Mouse (Mus musculus) C3H10T1/2 (cell line): ENCODE results near the gene Mia3. TPM values are rescaled to one million over a fixed set of nuclear protein-coding genes. Genes with fewer than 3 reads are reported as not detected.

ENCODE experiments used
- polyA plus RNA-seq, 2 experiments: library from polyadenylated mRNA; unstranded; fragments of >200 nt; fragmentation: generic; extraction: Trizol; gene quantifications; one replicate each; pipeline ENCODE4 v1.2.1; 2012; ENCODE audit warnings: missing spikeins in 2 of 2

The Mia3 gene
- polyA plus RNA-seq: 10 to 100 TPM in 1 of 2 experiments, 1 to 10 TPM in 1; 3.7 to 45.3 TPM

GRCm38 (mm10) chr1:183369427-183370014 lies at the start of gene Mia3:
Gene Mia3, minus strand, starts transcription at chr1:183369553.

DNA sequence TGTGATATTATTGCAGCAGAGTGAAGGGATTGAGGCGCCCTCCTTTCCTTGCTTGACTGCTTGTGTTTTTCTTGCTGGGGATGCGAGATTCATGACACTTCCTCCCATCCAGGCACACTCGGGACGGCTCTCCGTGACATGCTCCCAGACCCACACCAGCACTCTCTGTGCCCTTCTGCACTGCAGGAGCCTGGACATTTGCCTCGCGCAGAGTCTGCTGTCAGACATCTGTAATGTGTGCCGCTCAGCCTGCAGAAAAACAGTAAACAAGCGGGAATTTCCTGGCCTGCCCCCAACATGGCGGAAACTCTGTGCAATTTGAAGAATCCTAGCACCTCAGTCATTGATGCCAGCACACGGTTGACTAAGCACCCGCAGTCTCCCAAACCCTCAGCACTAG lies 48.5 kb upstream of the Mia3 start, which contains the start of gene Hhipl2:
Gene Hhipl2 (plus strand): TSS at position 343 of the 400 bp plus-strand sequence.

GRCm38 (mm10) chr1:183388426-183389406 lies 19.4 kb upstream of the Mia3 start, which contains the start of gene Taf1a:
Gene Taf1a, plus strand, starts transcription at chr1:183388981.

DNA sequence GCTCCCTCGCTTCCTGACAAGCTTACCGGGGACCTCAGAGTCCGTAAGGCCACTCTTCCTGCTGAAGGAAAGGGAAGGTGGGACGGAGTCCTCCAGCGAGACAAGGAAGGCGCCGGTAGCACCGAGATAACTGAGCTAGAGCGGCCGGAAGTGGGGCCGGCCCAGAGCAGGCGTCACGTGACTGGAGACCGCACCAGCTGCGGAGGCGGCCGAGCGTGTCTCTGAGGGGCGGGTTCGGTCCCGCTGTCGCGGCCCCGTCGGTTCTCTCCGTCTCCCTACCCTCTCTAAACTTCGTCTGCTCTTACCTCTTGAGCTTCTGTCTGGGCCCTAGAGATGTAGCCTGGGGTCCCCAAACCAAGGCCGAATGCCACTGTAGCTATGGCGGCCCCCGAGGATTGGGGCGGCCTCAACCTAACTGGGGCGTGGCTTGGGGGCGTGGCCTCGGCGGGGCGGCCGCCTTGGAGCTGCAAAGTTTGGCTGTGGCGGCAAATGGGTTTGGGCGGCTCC lies 72.4 kb downstream of the Mia3 start, which contains the start of gene Brox:
Gene Brox (minus strand): TSS at position 393 of the 507 bp plus-strand sequence.

DNA sequence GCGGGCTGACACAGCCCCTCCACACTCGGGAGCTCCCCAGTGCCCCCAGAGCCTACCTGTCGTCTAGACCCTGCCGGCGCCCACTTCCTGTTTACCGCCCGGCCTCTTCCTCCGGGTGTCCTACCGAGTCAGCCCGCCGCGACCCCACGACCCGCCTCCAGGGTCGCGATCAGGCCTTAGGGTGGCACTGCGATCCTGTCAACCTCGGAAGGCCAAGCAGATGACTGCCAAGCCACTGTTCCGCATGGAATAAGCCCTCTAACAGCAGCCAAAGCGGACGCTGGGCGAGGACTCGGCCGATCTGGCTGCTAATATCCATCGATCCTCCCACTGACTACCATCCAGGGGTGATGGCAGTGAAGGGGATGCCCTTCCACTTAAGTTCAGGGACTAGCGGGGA lies 72.9 kb downstream of the Mia3 start, which contains the start of gene Aida:
Gene Aida (plus strand): TSS at position 126 of the 400 bp plus-strand sequence.

Other genes starting within 250 kb of the Mia3 start
- gene Disp1, start 148.0 kb downstream of the Mia3 start, polyA plus RNA-seq: 10 to 100 TPM in 1 of 2 experiments, 1 to 10 TPM in 1; 4.9 to 28.2 TPM
- 10 to 100 TPM in 1 of 2 experiments, 1 to 10 TPM in 1; 5.5 to 30.8 TPM for gene Aida, start 73.0 kb downstream of the Mia3 start, polyA plus RNA-seq
- gene Brox, start 72.3 kb downstream of the Mia3 start, polyA plus RNA-seq: 10 to 100 TPM in 1 of 2 experiments, 1 to 10 TPM in 1; 1.3 to 15.4 TPM
- 1 to 10 TPM in 1 of 2 experiments, under 1 TPM in 1; 0.57 to 5.6 TPM for gene Taf1a, start 19.4 kb upstream of the Mia3 start, polyA plus RNA-seq
- gene Hhipl2, start 48.7 kb upstream of the Mia3 start, polyA plus RNA-seq: under 1 TPM; 0.01 to 0.28 TPM